Mouse (Mus musculus) cerebellum, adult 9-10 months (tissue): ENCODE results near the gene Cenpc1.

ENCODE experiments used
- DNase-seq: peaks from one replicate; pipeline ENCODE4 v3.0.0; 2022

Cenpc1 gene

DNA sequence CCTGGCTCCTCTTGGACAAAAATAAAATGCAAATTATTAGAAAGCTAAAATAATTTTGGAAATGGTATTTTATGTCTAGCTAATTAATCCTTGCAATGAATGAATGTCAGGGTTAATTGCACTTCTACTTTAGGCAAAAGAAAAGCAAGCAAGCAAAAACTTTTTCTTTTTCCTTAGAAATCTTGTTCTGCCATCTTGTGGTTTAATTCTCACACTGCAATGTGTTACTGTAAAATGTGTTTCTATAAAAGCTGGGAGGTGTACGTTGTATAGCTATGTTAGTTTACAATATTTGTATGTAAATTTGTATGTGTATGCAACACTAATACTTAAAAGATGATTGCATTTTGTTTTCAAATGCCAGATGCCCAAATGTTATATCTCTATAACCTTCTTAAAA lies 70.8 kb downstream of the Cenpc1 start:
- DNase-seq: no peak

DNA sequence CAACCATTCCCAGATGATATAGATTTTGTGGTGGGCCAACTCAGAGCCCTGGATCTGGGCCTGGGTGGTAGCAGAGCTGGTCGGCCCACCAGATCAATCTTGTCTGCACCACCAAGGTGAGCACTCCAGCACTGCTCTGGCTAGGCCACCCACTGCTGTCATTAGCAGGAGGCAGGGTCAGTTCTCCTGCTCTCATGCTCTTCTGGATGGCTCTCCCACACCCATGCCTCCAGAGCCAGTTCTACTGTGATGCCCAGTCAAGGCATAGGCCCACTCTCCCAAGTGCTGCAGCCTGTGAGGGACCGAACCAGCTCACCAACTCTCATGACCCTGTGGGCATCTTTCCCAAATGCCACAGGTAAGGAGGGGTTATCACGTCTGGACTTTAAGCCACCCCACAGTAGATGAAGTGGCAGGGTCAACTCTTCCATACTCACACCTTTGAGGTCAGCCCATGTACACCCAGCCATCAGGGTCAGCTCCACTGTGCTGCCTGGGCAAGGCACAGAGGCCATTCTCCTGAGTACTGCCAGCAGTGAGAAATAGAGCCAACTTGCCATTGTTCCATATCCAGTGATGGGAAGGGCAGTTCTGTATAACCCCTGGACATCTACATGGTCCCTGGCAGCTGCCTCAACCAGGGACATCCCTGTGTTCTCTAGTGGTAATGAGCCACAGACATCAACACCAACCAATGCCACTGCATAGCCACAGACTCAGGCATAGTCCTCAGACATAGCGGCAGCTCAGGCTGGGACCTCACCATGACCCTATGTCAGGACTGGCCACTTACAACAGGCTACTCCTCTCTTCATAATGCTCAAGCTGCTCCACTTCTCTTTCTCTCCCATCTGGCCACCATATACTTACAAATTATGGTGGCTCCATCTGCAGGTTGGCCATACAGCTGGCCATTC lies 72.3 kb downstream of the Cenpc1 start:
- no peak for DNase-seq

DNA sequence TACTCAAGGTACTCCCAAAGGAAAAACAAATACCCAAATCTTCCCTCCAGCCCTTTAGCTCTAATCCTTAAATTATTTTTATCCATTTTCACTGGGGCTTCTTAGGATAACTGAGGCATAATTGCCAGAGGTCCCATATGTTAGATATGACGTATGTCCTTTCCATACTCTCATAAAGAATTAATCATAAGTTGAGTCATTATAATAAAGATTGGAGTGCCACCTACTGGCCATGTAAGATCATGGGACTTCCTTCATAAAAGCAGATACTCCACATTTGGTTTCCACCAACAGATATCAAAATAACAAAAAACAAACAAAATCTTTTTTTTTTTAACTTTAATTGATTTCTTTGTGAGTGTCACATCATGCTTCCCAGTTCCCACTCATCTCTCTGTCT lies 73.3 kb downstream of the Cenpc1 start:
- no peak for DNase-seq

DNA sequence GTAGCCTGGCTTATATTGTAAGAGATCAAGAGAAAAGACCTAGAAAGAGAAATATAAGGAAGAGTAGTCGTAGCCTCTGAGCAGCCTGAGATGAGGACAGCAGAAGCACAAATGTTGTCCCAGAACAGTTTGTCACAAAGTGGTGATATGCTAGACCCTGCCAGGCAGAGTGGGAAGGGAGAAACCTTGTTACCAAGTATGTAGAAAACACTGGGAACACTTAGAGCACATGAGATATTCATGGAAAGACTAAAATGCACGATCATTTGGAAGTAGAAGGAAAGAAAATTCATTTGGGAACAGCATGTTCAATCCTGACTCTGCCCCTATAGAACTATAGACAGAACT lies 77.9 kb downstream of the Cenpc1 start:
- DNase-seq: no peak

DNA sequence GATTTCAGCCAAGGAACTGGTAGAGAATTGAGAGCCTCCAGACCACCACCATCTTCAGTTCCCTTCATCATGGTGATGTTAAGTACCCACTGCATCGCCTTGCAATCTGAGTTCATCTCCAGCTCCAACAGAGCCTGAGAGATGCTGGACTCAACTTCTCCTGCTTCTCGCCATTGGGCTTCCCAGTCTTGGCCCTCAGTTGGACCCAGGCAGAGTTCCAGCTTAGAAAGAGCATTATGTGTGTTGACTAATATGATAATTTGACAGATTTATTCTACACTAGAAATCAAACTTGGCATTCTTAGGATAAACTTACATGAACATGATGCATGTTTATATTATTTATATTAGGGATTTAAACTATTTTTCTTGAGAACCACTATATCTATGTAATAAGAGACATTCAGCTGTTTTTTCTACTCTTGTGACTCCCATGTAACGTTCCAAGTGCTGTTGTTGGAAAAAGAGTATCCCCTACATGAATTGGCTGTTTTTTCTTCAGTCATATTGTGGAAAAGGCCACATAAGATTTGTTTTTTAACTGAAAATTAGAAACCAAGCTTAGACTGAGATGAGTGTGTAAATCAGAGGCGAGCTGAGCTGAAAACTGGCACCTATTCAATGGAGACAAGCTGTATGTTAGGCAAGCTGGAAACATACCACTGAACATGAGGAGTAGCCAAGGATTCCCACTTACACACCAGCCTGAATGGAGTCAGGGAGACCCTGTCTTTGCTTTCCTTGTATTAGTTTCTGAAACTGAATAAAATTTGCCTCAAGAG lies 78.5 kb downstream of the Cenpc1 start:
- no peak for DNase-seq

DNA sequence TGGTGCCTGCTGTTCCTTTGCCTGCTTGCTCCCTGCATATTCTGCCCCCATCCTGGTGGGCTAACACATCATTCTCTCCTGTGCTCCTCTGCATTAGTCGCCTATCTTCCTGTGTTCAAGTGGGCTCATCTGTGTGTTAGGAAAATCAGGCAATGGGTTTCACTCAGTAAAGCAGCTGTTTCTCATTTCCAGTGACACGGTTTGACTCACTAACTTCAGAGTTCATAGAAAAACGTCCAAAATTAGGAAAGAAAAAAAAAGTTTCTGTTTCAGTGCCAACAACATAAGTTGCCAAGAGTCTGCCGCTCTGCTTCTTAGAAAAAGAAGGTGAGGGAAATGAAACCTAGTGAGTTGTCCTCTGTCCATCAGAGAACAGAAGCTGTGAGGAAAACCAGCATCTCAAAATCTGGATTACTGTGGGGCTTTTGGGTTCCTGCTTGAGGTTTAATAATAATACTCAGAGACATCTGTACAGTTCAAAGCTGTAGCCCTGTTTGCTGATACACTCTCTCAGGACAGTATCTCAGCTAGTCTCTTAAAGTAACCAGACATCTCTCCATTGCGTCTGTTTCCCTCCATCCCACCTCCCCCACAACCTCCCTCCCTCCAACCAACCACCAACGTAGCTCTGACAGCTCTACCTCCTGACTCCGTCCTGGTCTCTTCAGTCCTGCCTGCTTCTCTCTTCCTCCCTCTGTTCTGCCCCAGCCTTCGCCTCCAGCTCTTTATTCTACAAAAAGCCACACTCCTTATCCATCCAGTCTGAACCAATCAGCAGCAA lies 87.5 kb downstream of the Cenpc1 start:
- no peak for DNase-seq

DNA sequence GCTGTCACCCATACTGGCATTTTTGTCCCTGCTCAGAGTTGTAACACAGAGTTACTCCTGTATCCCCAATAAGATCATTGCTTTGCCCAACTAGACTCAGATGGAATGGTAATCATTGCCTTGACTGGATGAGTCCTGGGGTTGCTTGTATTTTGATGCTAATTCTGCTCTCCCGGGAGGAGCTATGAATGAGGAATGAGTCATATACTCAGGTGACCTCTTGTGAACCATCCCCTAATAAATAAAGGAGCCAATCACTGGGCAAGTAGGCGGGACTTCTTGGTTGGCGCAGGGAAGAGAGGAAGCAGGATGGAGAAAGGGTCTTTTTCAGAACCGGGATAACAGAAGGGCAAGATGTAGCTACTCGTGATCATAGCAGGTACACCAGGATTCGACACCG lies 102.6 kb downstream of the Cenpc1 start:
- no peak for DNase-seq
